Mouse (Mus musculus) activated CD4-positive, CD25-positive, alpha-beta regulatory T cell, adult 4 months (primary cell): ENCODE results near the gene Gp1bb. TPM values are rescaled to one million over a fixed set of nuclear protein-coding genes. Genes with fewer than 3 reads are reported as not detected.

Source experiments
- ATAC-seq: one replicate; pipeline ENCODE4 v1.8.0; 2017
- polyA plus RNA-seq, 2 experiments: library from polyadenylated mRNA; unstranded; fragments of 100-300 nt; shearing (Covaris generic); gene quantifications; one replicate each; pipeline ENCODE4 v1.2.1; 2017

Gp1bb gene
- polyA plus RNA-seq: not detected

DNA sequence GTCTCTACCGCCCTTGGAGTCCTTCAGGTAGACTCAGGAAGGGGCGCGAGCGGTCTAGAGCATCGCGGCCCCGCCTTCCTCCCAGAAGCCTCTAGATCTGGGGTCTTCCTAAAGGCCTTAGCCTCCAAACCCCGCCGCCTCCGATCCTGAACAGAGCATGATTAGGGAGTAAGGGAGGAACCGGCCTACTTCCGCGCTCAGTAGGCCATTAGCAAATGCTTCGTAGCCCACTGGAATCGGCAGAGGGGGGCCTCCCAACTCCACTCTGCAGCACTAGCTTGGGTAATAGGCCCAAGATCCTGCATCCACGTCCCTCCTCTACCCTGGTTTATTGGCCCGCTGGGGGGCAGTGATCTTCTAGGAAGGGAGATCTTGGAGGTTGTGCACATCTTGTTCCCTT is at the start of gene Gp1bb:
Gene Gp1bb, minus strand, starts transcription at position 385 of the 400 bp plus-strand sequence.
- no peak for ATAC-seq

GRCm38 (mm10) chr16:18669914-18670313 is 47.7 kb upstream of the Gp1bb start:
- no peak for ATAC-seq

GRCm38 (mm10) chr16:18658597-18658996 is 36.4 kb upstream of the Gp1bb start:
- no peak for ATAC-seq

DNA sequence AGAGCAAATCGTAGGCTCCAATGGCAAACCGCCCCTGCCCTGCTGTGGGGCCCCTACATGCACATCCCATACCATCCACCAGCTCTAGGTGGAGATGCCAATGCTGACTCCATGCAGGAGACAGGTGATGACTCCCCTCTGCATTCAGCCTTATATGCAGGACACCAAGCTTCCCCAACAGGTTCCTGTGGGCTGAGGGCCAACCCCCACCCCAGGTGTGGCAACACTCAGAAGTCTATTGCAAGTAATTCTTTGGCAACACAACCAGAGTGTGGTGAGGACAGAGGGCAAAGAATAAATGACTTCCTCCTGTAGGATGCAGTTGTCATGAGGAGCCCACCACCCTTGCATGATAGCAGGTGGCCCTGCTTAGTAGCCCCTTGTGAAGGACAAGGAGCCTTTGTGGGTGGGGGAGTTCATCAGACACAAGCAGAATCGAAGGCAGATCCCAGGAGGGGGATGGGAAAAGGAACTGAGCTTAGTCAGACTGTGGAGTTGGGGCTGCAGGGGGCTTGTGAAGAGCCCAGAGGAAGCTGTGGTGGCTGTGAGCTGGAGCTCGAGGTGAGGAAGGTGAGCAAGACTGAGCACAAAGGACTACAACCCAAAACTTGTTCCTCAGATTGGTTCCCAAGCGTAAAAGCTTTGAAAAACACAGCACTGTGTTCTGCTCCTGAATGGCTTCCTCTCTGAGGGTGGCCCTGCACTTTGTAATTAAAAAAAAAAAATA is 33.3 kb upstream of the Gp1bb start:
- ATAC-seq: no peak

GRCm38 (mm10) chr16:18653290-18654160 is 31.3 kb upstream of the Gp1bb start:
- ATAC-seq: no peak

- ATAC-seq: no peak
Observed at GRCm38 (mm10) chr16:18649126-18649525, 26.9 kb upstream of the Gp1bb start.

- ATAC-seq: no peak
Observed at GRCm38 (mm10) chr16:18645329-18645728, 23.1 kb upstream of the Gp1bb start.

DNA sequence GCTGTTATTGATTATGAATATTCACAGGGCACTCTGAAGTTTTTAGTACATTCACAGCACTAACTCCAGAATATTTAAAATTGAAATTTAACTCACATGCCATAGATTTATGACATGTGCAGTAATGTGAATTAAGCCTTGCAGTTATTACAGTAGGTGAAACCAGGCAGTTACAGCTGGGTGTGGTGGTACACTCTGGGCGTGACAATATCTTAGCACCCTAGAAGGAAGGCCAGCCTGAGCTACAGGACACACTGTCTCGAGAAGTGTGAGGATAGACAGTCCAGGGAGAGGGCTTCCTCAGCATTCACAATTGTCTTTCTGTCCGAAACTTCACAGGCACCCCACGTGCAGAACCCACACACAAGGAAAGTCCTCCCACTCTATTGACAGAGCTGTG is 22.3 kb upstream of the Gp1bb start:
- no peak for ATAC-seq

DNA sequence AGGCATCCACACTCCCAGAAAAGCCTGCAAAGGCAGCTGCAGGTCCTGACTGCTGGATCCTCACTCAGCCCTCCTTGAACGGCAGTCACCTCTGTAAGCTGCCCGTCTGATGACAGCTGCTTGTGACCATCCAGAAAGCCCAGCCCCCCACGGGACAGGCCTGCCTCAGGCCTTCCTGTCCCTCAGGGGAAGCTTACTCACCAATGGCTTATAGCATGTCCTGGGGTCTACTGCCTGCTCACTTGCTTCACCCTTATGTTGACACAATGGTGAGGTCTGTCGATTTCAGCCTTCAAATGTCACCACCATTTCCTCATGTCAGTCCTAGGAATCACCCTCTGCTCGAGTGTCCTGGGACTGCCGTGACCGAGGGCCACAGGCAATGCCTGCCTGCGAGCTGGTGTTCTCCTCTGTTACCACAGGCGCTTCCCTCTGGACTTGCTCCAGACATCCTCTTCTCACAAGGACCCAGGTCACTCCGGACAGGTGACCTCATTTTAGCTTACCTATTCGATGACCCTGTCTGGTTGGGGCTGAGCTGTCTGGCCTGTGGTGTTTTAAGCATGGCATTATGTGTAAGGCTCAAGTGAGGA is 21.3 kb upstream of the Gp1bb start:
- ATAC-seq: no peak

DNA sequence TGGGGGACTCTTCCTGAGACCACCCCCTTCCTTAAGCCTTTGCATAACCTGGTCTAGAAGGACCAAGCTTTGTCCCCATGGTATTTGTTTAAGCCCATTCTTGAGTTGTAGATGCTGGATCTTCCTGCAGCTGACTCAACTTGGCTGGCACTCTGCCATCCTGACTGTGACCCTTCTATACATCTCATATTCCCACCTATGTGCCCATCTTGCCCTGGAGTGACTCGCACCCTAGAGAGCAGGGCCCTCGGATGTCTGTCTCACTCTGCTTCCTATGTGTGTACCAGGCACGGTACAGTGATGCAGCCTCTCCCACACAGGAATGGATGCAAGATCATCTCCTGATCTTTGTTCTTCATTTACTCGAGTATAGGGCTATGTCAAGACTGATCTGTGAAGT is 20.7 kb upstream of the Gp1bb start:
- no peak for ATAC-seq

DNA sequence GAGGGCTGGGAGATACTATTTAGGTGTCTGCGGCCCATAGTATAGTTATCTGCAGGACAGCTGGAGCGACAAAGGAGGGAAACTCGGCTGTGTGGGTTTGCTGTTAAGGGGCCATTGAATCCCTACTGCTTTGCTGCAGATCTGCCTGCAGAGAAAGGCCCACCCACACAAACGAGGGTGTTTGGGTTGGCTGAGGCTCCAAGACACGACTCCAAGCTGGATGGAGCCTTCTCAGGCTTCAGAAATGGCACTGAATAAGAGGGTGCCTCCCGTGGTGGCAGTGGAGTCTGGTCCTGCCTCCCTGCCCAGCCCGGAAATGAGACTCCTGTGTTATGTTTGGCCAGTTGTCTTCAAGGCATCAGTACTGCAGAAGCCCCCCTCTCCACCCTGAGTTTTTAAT is 20.1 kb upstream of the Gp1bb start:
- no peak for ATAC-seq

- no peak for ATAC-seq
Observed at GRCm38 (mm10) chr16:18639382-18639929, 17.3 kb upstream of the Gp1bb start.

DNA sequence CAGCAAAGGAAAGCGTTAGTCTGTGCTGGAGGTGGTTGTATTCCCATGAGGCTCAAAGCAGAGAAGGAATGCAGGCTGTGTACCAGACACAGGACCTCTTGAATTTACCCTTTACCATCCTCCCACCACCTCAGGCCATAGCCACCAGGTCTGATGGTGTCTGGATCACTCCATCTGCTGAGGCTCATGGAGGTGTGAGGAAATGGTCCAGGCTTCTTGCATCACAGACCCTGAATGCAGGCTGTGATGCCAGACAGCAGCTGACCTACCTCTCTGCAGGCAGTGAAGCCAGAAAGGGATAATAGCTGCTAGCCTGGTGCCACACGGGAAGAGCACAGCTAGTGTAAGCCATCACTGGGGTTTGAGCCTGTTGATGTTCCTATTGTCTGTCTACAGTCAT is 16.2 kb upstream of the Gp1bb start:
- no peak for ATAC-seq

- no peak for ATAC-seq
Observed at GRCm38 (mm10) chr16:18636804-18637203, 14.6 kb upstream of the Gp1bb start.

DNA sequence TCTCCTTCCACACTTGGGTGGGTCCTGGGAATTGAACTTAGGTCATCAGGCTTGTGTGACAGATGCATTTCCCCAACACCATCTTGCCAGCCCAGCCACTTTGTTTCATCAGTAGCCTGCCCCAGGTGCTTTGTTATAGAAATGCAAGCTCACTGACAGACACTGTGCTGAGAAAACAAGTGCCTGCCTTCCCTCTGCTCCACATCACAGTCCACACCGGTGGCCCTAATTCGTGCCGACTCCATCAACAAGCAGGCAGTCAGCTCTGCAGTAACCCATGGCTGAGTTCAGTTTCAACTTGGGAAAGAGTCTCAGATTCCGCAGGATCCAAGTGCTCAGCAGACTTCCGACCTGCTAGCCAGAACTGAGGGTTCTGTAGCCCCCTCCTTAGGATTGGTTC is 14.2 kb upstream of the Gp1bb start:
- no peak for ATAC-seq

GRCm38 (mm10) chr16:18633333-18633732 is 11.1 kb upstream of the Gp1bb start:
- ATAC-seq: no peak

DNA sequence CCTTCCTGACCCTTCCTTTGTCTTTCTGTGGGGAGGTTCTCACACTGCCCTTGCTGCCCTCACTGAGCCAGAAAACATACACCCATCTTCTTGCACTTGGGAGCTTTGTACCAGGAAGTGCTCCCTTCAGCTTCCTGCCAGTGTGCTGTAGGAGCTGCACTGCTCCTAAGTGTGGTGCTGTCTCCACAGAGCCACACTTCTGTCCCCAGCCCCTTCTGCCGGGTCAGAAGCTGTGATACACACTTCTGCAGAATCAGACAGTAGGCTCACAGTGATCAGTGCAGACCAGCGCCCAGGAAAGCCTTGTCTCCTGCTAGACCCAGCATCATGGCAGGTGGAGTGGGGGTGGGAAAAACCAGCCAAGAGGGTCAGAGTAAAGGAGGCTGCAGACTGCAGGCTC is 10.6 kb upstream of the Gp1bb start:
- no peak for ATAC-seq

- ATAC-seq: no peak
Observed at GRCm38 (mm10) chr16:18632059-18632458, 9.9 kb upstream of the Gp1bb start.

GRCm38 (mm10) chr16:18631141-18631540 is 8.9 kb upstream of the Gp1bb start:
- no peak for ATAC-seq

DNA sequence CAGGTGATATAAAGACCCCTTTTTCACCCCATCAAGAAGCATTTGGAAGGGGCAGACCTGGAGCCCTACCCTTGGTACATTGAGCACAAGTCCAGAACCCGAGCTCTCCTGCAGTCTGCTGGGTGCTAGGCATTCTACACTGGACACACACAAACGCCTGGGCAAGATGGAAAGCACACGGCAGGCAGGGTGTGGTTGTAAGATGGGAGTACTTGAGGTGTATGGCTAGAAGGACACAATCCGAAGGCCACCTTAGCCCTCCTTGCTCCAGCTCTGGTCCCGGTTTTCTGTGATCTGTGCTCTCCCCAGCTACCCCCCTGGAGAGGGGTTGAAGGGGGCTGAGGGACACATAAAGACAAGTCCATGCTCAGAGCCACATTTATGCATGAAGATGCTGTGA is 8.1 kb upstream of the Gp1bb start:
- ATAC-seq: no peak

GRCm38 (mm10) chr16:18629390-18630231 is 7.4 kb upstream of the Gp1bb start, which contains the start of gene Sept5:
Gene Sept5 (minus strand): TSS chr16:18629954.
- no peak for ATAC-seq

DNA sequence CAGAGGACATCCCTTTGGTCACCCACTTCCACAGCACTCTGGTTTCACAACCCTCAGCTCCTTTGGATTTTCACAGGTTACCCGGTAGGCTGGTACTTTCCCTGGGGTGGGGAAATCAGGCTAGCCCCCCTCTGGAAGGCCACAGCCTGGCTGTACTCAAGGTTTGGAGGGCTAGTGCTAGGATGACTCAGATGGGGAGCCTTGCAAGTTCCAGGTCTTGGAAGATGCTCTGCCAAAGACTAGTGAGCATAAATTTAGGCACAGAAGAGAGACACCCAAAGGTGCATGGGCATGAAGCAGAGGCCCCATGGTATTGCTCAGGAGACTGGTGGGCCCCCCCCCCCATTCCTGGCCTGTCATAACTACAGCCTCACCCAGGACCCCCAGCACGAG is 6.7 kb upstream of the Gp1bb start:
- no peak for ATAC-seq
